ENCODE assay signal across 8 mouse cellular contexts in genomic region chr5:123045561-123046295, GRCm38 (mm10). TPM values are rescaled to one million over a fixed set of nuclear protein-coding genes. Genes with fewer than 3 reads are reported as not detected.
A peak's percentile ranks its signal among the peaks of the same experiment; 100 is the strongest.
DNase-seq lines count a peak whose midpoint lies in the region; ATAC-seq and TF ChIP-seq lines count a peak whose summit lies in the region.

No protein-coding gene starts in this region.

- peak; percentile 50 for DNase-seq in cerebellum, adult 9-10 months
- DNase-seq in cerebellum, adult 11 months, result no peak
- peak; percentile 85 for DNase-seq in 416B (ENCODE audit: low read depth)
- DNase-seq in adrenal gland, postnatal 10 days, result peak; percentile 76
- peak; percentile 72 for DNase-seq in gastrocnemius, postnatal 10 days
- DNase-seq in lung, adult 2 months, result peak; percentile 51
- DNase-seq in skeletal muscle tissue, adult 2 months (ENCODE audit: low read depth, low spot score), result peak; percentile 69

- H3K9me3 ChIP-seq in intestine, embryonic 16.5 days (ENCODE audit: control insufficient read depth, low read length), result no peaks in the 10 kb centered on the region

- WGBS in intestine, embryonic 16.5 days, result 28% methylated on average over 9 of the region's 9 CpGs
- 23% methylated on average over 9 of the region's 9 CpGs for WGBS in lung, adult 2 months

- H3K9ac ChIP-seq in intestine, embryonic 16.5 days (ENCODE audit: low read depth, low read length), result no peak overlapping the region

- H3K4me1 ChIP-seq in intestine, embryonic 16.5 days (ENCODE audit: control insufficient read depth, insufficient read depth, low read length), result peaks cover 8% of the 10 kb centered on the region
- no peaks in the 10 kb centered on the region for H3K4me1 ChIP-seq in lung, adult 2 months (ENCODE audit: control insufficient read depth, insufficient read depth, low read length)

- H3K36me3 ChIP-seq in intestine, embryonic 16.5 days (ENCODE audit: control insufficient read depth, insufficient read depth, low read length), result no peaks in the 10 kb centered on the region

- TF ChIP-seq POLR2A in lung, adult 2 months (IDR thresholded peaks at IDR 0.05; ENCODE audit: borderline replicate concordance, extremely low read depth, low read depth, low read length), result no peak

- peak; percentile 78 for TF ChIP-seq CTCF in lung, adult 2 months (IDR thresholded peaks at IDR 0.05; ENCODE audit: insufficient read depth, low read length)

- ATAC-seq in intestine, embryonic 16.5 days, result peak; percentile 66

- no peaks in the 10 kb centered on the region for H3K27me3 ChIP-seq in intestine, embryonic 16.5 days (replicated peaks; ENCODE audit: control insufficient read depth, insufficient read depth, low read length)

- H3K27ac ChIP-seq in intestine, embryonic 16.5 days (ENCODE audit: low read length), result no peak overlapping the region

- no peak overlapping the region for H3K4me3 ChIP-seq in intestine, embryonic 16.5 days (ENCODE audit: low read length)
- H3K4me3 ChIP-seq in lung, adult 2 months (replicated peaks; ENCODE audit: extremely low read depth, low read depth, low read length), result no peak overlapping the region

- no peak overlapping the region for H3K4me2 ChIP-seq in intestine, embryonic 16.5 days (ENCODE audit: low read depth, low read length)

RNA-seq across cellular contexts. Expression of gene Morn3, which starts 1.1 kb away (rescaled TPM):
- not detected for total RNA-seq in adrenal gland, postnatal 10 days (2021)
- not detected for total RNA-seq in gastrocnemius, postnatal 10 days (2021)
- 0.57 TPM in 1 of 2 replicates, not detected in the other for polyA plus RNA-seq in intestine, embryonic 16.5 days (2015; fragmentation: Nextera tagmentation; extraction: Ambion mirVana)
- polyA plus RNA-seq in lung, adult 2 months (2012; rRNA removed), result 0.77 and 2.9 TPM in 2 replicates

RNA-seq across cellular contexts. Expression of gene Tmem120b, which starts 22.5 kb away (rescaled TPM):
- total RNA-seq in adrenal gland, postnatal 10 days (2021), result 10 to 100 TPM; 18.5 to 22.8 TPM
- total RNA-seq in gastrocnemius, postnatal 10 days (2021), result 10 to 100 TPM; 16.3 to 16.9 TPM
- 10.4 and 10.9 TPM in 2 replicates for polyA plus RNA-seq in intestine, embryonic 16.5 days (2015; fragmentation: Nextera tagmentation; extraction: Ambion mirVana)
- polyA plus RNA-seq in lung, adult 2 months (2012; rRNA removed), result 10.4 and 12.1 TPM in 2 replicates

RNA-seq across cellular contexts. Expression of gene Orai1, which starts 30.9 kb away (rescaled TPM):
- total RNA-seq in adrenal gland, postnatal 10 days (2021), result 10 to 100 TPM; 13.2 to 14.6 TPM
- 10 to 100 TPM; 43.8 to 45.4 TPM for total RNA-seq in gastrocnemius, postnatal 10 days (2021)
- 20.1 and 21.9 TPM in 2 replicates for polyA plus RNA-seq in intestine, embryonic 16.5 days (2015; fragmentation: Nextera tagmentation; extraction: Ambion mirVana)
- 113 and 137 TPM in 2 replicates for polyA plus RNA-seq in lung, adult 2 months (2012; rRNA removed)

RNA-seq across cellular contexts. Expression of gene Kdm2b, which starts 56.1 kb away (rescaled TPM):
- 10 to 100 TPM; 22.8 to 27.6 TPM for total RNA-seq in adrenal gland, postnatal 10 days (2021)
- total RNA-seq in gastrocnemius, postnatal 10 days (2021), result 10 to 100 TPM; 18.4 to 23.8 TPM
- polyA plus RNA-seq in intestine, embryonic 16.5 days (2015; fragmentation: Nextera tagmentation; extraction: Ambion mirVana), result 21.6 and 22.4 TPM in 2 replicates
- 16.6 and 20.1 TPM in 2 replicates for polyA plus RNA-seq in lung, adult 2 months (2012; rRNA removed)
